Mouse (Mus musculus) limb, embryonic 10.5 days (tissue): Measurements from ENCODE around the gene Ftl1-ps1. TPM values are rescaled to one million over a fixed set of nuclear protein-coding genes. Genes with fewer than 3 reads are reported as not detected.

Source experiments
- microRNA counts: library from miRNA; unstranded; fragments of <30 nt; microRNA quantifications from one replicate; lab custom pipeline; 2017
- microRNA-seq: library from miRNA; unstranded; fragments of <30 nt; microRNA quantifications from one replicate; pipeline ENCODE4, GENCODE M21; 2017
- polyA plus RNA-seq: library from polyadenylated mRNA; unstranded; fragments of >200 nt; fragmentation: Nextera tagmentation; extraction: Ambion mirVana; gene quantifications from 2 replicates; pipeline ENCODE4 v1.2.1, GENCODE M21; 2016

Gene Ftl1-ps1
- polyA plus RNA-seq, 1 experiment from 2014 or later = 80.5 TPM

MicroRNA genes within 50 kb of the gene (microRNA counts, 519-probe panel; counts per million panel counts)
- microRNA mmu-miR-692 (lab: Ali Mortazavi, UCI) = 684 counts per million, percentile 72 among the panel's probes with 10 or more counts

Small RNA genes within 50 kb of the gene (microRNA-seq; reads per million reads assigned to microRNA genes)
- not detected for gene Mir692-3

Other genes with a start within 250 kb of the Ftl1-ps1 start
- 78.4 and 87.2 TPM in 2 replicates for gene Exoc3, start 191.0 kb upstream of the Ftl1-ps1 start, polyA plus RNA-seq
- 1.1 TPM in 2 replicates for gene Ahrr, start 107.4 kb upstream of the Ftl1-ps1 start, polyA plus RNA-seq
- 134 and 136 TPM in 2 replicates for gene Pdcd6, start 82.1 kb upstream of the Ftl1-ps1 start, polyA plus RNA-seq
- 257 and 263 TPM in 2 replicates for gene Sdha, start 49.4 kb upstream of the Ftl1-ps1 start, polyA plus RNA-seq
- 52.7 and 54.0 TPM in 2 replicates for gene Ccdc127, start 49.4 kb upstream of the Ftl1-ps1 start, polyA plus RNA-seq
- not detected in 2 replicates for gene Lrrc14b, start 35.7 kb upstream of the Ftl1-ps1 start, polyA plus RNA-seq
- 5.0 and 5.9 TPM in 2 replicates for gene Zfp72, start 8.9 kb upstream of the Ftl1-ps1 start, polyA plus RNA-seq
- 21.2 and 27.1 TPM in 2 replicates for gene Zfp825, start 94.3 kb downstream of the Ftl1-ps1 start, polyA plus RNA-seq
- 2.9 and 3.4 TPM in 2 replicates for gene Erap1, start 239.9 kb downstream of the Ftl1-ps1 start, polyA plus RNA-seq